Mouse (Mus musculus): ENCODE results near the gene Cux1. TPM values are rescaled to one million over a fixed set of nuclear protein-coding genes. Genes with fewer than 3 reads are reported as not detected.

Cux1 gene
- polyA plus RNA-seq, 1 experiment from 2014 or later, result 100 TPM

GRCm38 (mm10) chr5:136357227-136357626, 210.1 kb downstream of the Cux1 start:
- no peak for ATAC-seq
- Histone ChIP-seq H3K27ac (ENCODE audit: low read depth, low read length) (no peak overlapping the region), H3K9ac (ENCODE audit: low read depth, low read length) (no peak overlapping the region), H3K4me3 (ENCODE audit: low read length) (no peak overlapping the region), H3K27me3 (replicated peaks; ENCODE audit: control insufficient read depth, insufficient read depth, low read length) (no peaks in the 10 kb centered on the region), H3K9me3 (ENCODE audit: control insufficient read depth, low read length) (no peaks in the 10 kb centered on the region), H3K36me3 (ENCODE audit: control insufficient read depth, insufficient read depth, low read length) (peaks cover 3% of the 10 kb centered on the region; the same call in 1 of the 2 replicates), H3K4me1 (ENCODE audit: control insufficient read depth, insufficient read depth, low read depth, low read length) (peaks cover 11% of the 10 kb centered on the region), H3K4me2 (ENCODE audit: low read length) (no peak overlapping the region)
- 38% methylated on average over 2 of the region's 2 CpGs for WGBS

- WGBS, result 87% methylated on average over 3 of the region's 3 CpGs
- no peak overlapping the region for H3K4me2 ChIP-seq (ENCODE audit: low read length)
- ATAC-seq, result no peak
- no peak overlapping the region for H3K9ac ChIP-seq (ENCODE audit: low read depth, low read length)
- no peaks in the 10 kb centered on the region for H3K9me3 ChIP-seq (ENCODE audit: control insufficient read depth, low read length)
- H3K4me1 ChIP-seq (ENCODE audit: control insufficient read depth, insufficient read depth, low read depth, low read length), result peaks cover 11% of the 10 kb centered on the region
- H3K36me3 ChIP-seq (ENCODE audit: control insufficient read depth, insufficient read depth, low read length), result no peaks in the 10 kb centered on the region; the same call in 1 of the 2 replicates
- H3K27ac ChIP-seq (ENCODE audit: low read depth, low read length), result no peak overlapping the region
- no peak overlapping the region for H3K4me3 ChIP-seq (ENCODE audit: low read length)
- H3K27me3 ChIP-seq (replicated peaks; ENCODE audit: control insufficient read depth, insufficient read depth, low read length), result no peaks in the 10 kb centered on the region
These were observed 211.6 kb downstream of the Cux1 start for GRCm38 (mm10) chr5:136355583-136356126.

GRCm38 (mm10) chr5:136354729-136355128, 212.6 kb downstream of the Cux1 start:
- Histone ChIP-seq H3K4me3 (ENCODE audit: low read length) (no peak overlapping the region), H3K4me1 (ENCODE audit: control insufficient read depth, insufficient read depth, low read depth, low read length) (peaks cover 11% of the 10 kb centered on the region), H3K27me3 (replicated peaks; ENCODE audit: control insufficient read depth, insufficient read depth, low read length) (no peaks in the 10 kb centered on the region), H3K9me3 (ENCODE audit: control insufficient read depth, low read length) (no peaks in the 10 kb centered on the region), H3K36me3 (ENCODE audit: control insufficient read depth, insufficient read depth, low read length) (no peaks in the 10 kb centered on the region), H3K4me2 (ENCODE audit: low read length) (no peak overlapping the region), H3K27ac (ENCODE audit: low read depth, low read length) (no peak overlapping the region), H3K9ac (ENCODE audit: low read depth, low read length) (no peak overlapping the region)
- no peak for ATAC-seq
- 62% methylated on average over 6 of the region's 6 CpGs for WGBS

GRCm38 (mm10) chr5:136353114-136353513, 214.2 kb downstream of the Cux1 start:
- peak; percentile 69; the same call in 1 of the 2 replicates for ATAC-seq

GRCm38 (mm10) chr5:136343156-136343890, 224.0 kb downstream of the Cux1 start:
- 83% methylated on average over 15 of the region's 15 CpGs for WGBS
- Histone ChIP-seq H3K4me1 (ENCODE audit: control insufficient read depth, insufficient read depth, low read depth, low read length) (no peaks in the 10 kb centered on the region), H3K27ac (ENCODE audit: low read depth, low read length) (no peak overlapping the region), H3K4me3 (ENCODE audit: low read length) (no peak overlapping the region), H3K9ac (ENCODE audit: low read depth, low read length) (no peak overlapping the region), H3K36me3 (ENCODE audit: control insufficient read depth, insufficient read depth, low read length) (peaks cover 13% of the 10 kb centered on the region), H3K27me3 (replicated peaks; ENCODE audit: control insufficient read depth, insufficient read depth, low read length) (no peaks in the 10 kb centered on the region), H3K9me3 (ENCODE audit: control insufficient read depth, low read length) (no peaks in the 10 kb centered on the region), H3K4me2 (ENCODE audit: low read length) (no peak overlapping the region)
- ATAC-seq, result no peak

More at GRCm38 (mm10) chr5:136353114-136353513, 214.2 kb downstream of the Cux1 start:
- H3K27me3 ChIP-seq (replicated peaks; ENCODE audit: control insufficient read depth, insufficient read depth, low read length), result no peaks in the 10 kb centered on the region
- no peak overlapping the region for H3K4me3 ChIP-seq (ENCODE audit: low read length)
- H3K9ac ChIP-seq (ENCODE audit: low read depth, low read length), result no peak overlapping the region
- WGBS, result 13% methylated on average over 8 of the region's 8 CpGs
- H3K4me2 ChIP-seq (ENCODE audit: low read length), result no peak overlapping the region
- H3K4me1 ChIP-seq (ENCODE audit: control insufficient read depth, insufficient read depth, low read depth, low read length), result peaks cover 11% of the 10 kb centered on the region
- no peaks in the 10 kb centered on the region for H3K9me3 ChIP-seq (ENCODE audit: control insufficient read depth, low read length)
- no peak overlapping the region for H3K27ac ChIP-seq (ENCODE audit: low read depth, low read length)
- H3K36me3 ChIP-seq (ENCODE audit: control insufficient read depth, insufficient read depth, low read length), result no peaks in the 10 kb centered on the region

- no peak overlapping the region for H3K9ac ChIP-seq (ENCODE audit: low read depth, low read length)
- H3K4me1 ChIP-seq (ENCODE audit: control insufficient read depth, insufficient read depth, low read depth, low read length), result no peaks in the 10 kb centered on the region
- ATAC-seq, result no peak
- H3K4me2 ChIP-seq (ENCODE audit: low read length), result no peak overlapping the region
- no peak overlapping the region for H3K27ac ChIP-seq (ENCODE audit: low read depth, low read length)
- H3K4me3 ChIP-seq (ENCODE audit: low read length), result no peak overlapping the region
- no peaks in the 10 kb centered on the region for H3K27me3 ChIP-seq (replicated peaks; ENCODE audit: control insufficient read depth, insufficient read depth, low read length)
- peaks cover 20% of the 10 kb centered on the region for H3K36me3 ChIP-seq (ENCODE audit: control insufficient read depth, insufficient read depth, low read length)
- no peaks in the 10 kb centered on the region for H3K9me3 ChIP-seq (ENCODE audit: control insufficient read depth, low read length)
- WGBS, result 80% methylated on average over 4 of the region's 4 CpGs
These were observed 230.3 kb downstream of the Cux1 start for GRCm38 (mm10) chr5:136336798-136337527.

- H3K4me2 ChIP-seq (ENCODE audit: low read length), result no peak overlapping the region
- WGBS, result 95% methylated on average over 4 of the region's 4 CpGs
- no peaks in the 10 kb centered on the region for H3K9me3 ChIP-seq (ENCODE audit: control insufficient read depth, low read length)
- H3K36me3 ChIP-seq (ENCODE audit: control insufficient read depth, insufficient read depth, low read length), result peaks cover 20% of the 10 kb centered on the region
- no peak for ATAC-seq
- H3K27ac ChIP-seq (ENCODE audit: low read depth, low read length), result no peak overlapping the region
- H3K4me1 ChIP-seq (ENCODE audit: control insufficient read depth, insufficient read depth, low read depth, low read length), result no peaks in the 10 kb centered on the region
- H3K4me3 ChIP-seq (ENCODE audit: low read length), result no peak overlapping the region
- no peak overlapping the region for H3K9ac ChIP-seq (ENCODE audit: low read depth, low read length)
- H3K27me3 ChIP-seq (replicated peaks; ENCODE audit: control insufficient read depth, insufficient read depth, low read length), result no peaks in the 10 kb centered on the region
These were observed 231.6 kb downstream of the Cux1 start for GRCm38 (mm10) chr5:136335681-136336080.

- Histone ChIP-seq H3K4me1 (ENCODE audit: control insufficient read depth, insufficient read depth, low read depth, low read length) (no peaks in the 10 kb centered on the region), H3K27me3 (replicated peaks; ENCODE audit: control insufficient read depth, insufficient read depth, low read length) (no peaks in the 10 kb centered on the region), H3K9me3 (ENCODE audit: control insufficient read depth, low read length) (no peaks in the 10 kb centered on the region), H3K36me3 (ENCODE audit: control insufficient read depth, insufficient read depth, low read length) (peaks cover 15% of the 10 kb centered on the region), H3K27ac (ENCODE audit: low read depth, low read length) (no peak overlapping the region), H3K4me3 (ENCODE audit: low read length) (no peak overlapping the region), H3K9ac (ENCODE audit: low read depth, low read length) (no peak overlapping the region), H3K4me2 (ENCODE audit: low read length) (no peak overlapping the region)
- WGBS, result 91% methylated on average over 4 of the region's 4 CpGs
- ATAC-seq, result no peak
These were observed 232.5 kb downstream of the Cux1 start for GRCm38 (mm10) chr5:136334780-136335179.

- no peak overlapping the region for H3K9ac ChIP-seq (ENCODE audit: low read depth, low read length)
- H3K9me3 ChIP-seq (ENCODE audit: control insufficient read depth, low read length), result no peaks in the 10 kb centered on the region
- H3K4me1 ChIP-seq (ENCODE audit: control insufficient read depth, insufficient read depth, low read depth, low read length), result no peaks in the 10 kb centered on the region
- no peak overlapping the region for H3K4me3 ChIP-seq (ENCODE audit: low read length)
- 88% methylated on average over 1 of the region's 1 CpGs for WGBS
- no peaks in the 10 kb centered on the region for H3K27me3 ChIP-seq (replicated peaks; ENCODE audit: control insufficient read depth, insufficient read depth, low read length)
- H3K4me2 ChIP-seq (ENCODE audit: low read length), result no peak overlapping the region
- H3K27ac ChIP-seq (ENCODE audit: low read depth, low read length), result no peak overlapping the region
- no peak for ATAC-seq
- peaks cover 9% of the 10 kb centered on the region for H3K36me3 ChIP-seq (ENCODE audit: control insufficient read depth, insufficient read depth, low read length)
These were observed 233.2 kb downstream of the Cux1 start for GRCm38 (mm10) chr5:136334051-136334450.

Measured in hindbrain, embryonic 16.5 days (tissue).